Mouse (Mus musculus): Measurements from ENCODE around the gene Jund.
A peak's percentile ranks its signal among the peaks of the same experiment; 100 is the strongest.

Gene Jund

GRCm38 (mm10) chr8:70698310-70699109 lies at the start of gene Jund:
Gene Jund (plus strand): TSS chr8:70698949.
- peak; percentile 98 to 99 for DNase-seq (ENCODE audit: low spot score in 2 of 2)

- DNase-seq (ENCODE audit: low spot score in 2 of 2), result no peak
Observed at GRCm38 (mm10) chr8:70649324-70649723, 49.4 kb upstream of the Jund start.

GRCm38 (mm10) chr8:70650351-70650750 lies 48.4 kb upstream of the Jund start:
- DNase-seq (ENCODE audit: low spot score in 2 of 2), result no peak

- DNase-seq (ENCODE audit: low spot score in 2 of 2), result peak in 1 of 2 experiments; percentile 40
Observed at GRCm38 (mm10) chr8:70653226-70653625, 45.5 kb upstream of the Jund start.

- DNase-seq (ENCODE audit: low spot score in 2 of 2), result no peak
Observed at GRCm38 (mm10) chr8:70654121-70654520, 44.6 kb upstream of the Jund start.

GRCm38 (mm10) chr8:70655469-70655868 lies 43.3 kb upstream of the Jund start:
- DNase-seq (ENCODE audit: low spot score in 2 of 2), result no peak

GRCm38 (mm10) chr8:70656193-70656790 lies 42.5 kb upstream of the Jund start:
- DNase-seq (ENCODE audit: low spot score in 2 of 2), result no peak

GRCm38 (mm10) chr8:70657214-70657613 lies 41.5 kb upstream of the Jund start:
- no peak for DNase-seq (ENCODE audit: low spot score in 2 of 2)

- no peak for DNase-seq (ENCODE audit: low spot score in 2 of 2)
Observed at GRCm38 (mm10) chr8:70657739-70658138, 41.0 kb upstream of the Jund start.

GRCm38 (mm10) chr8:70658897-70659603 lies 39.7 kb upstream of the Jund start:
- no peak for DNase-seq (ENCODE audit: low spot score in 2 of 2)

GRCm38 (mm10) chr8:70659604-70660272 lies 39.0 kb upstream of the Jund start:
- peak; percentile 68 for DNase-seq (ENCODE audit: low spot score in 2 of 2)

GRCm38 (mm10) chr8:70660273-70660725 lies 38.5 kb upstream of the Jund start, which contains the start of gene Pgpep1:
Gene Pgpep1 (minus strand): TSS chr8:70660388.
- no peak for DNase-seq (ENCODE audit: low spot score in 2 of 2)

- DNase-seq (ENCODE audit: low spot score in 2 of 2), result no peak
Observed at GRCm38 (mm10) chr8:70663691-70664090, 35.1 kb upstream of the Jund start.

GRCm38 (mm10) chr8:70664631-70665030 lies 34.1 kb upstream of the Jund start:
- no peak for DNase-seq (ENCODE audit: low spot score in 2 of 2)

- no peak for DNase-seq (ENCODE audit: low spot score in 2 of 2)
Observed at GRCm38 (mm10) chr8:70665599-70665998, 33.1 kb upstream of the Jund start.

- DNase-seq (ENCODE audit: low spot score in 2 of 2), result peak; percentile 55 to 62
Observed at GRCm38 (mm10) chr8:70667071-70667470, 31.7 kb upstream of the Jund start.

- no peak for DNase-seq (ENCODE audit: low spot score in 2 of 2)
Observed at GRCm38 (mm10) chr8:70671615-70672324, 27.0 kb upstream of the Jund start.

- DNase-seq (ENCODE audit: low spot score in 2 of 2), result no peak
Observed at GRCm38 (mm10) chr8:70672325-70673078, 26.2 kb upstream of the Jund start.

GRCm38 (mm10) chr8:70673079-70673856 lies 25.5 kb upstream of the Jund start, which contains the start of gene Lsm4:
Gene Lsm4 (plus strand): TSS chr8:70673248.
- DNase-seq (ENCODE audit: low spot score in 2 of 2), result peak; percentile 99

- no peak for DNase-seq (ENCODE audit: low spot score in 2 of 2)
Observed at GRCm38 (mm10) chr8:70674109-70674508, 24.6 kb upstream of the Jund start.

All from frontal cortex, postnatal 36 days (tissue).